Mouse (Mus musculus) limb, embryonic 14.5 days (tissue): ENCODE measurements around the gene Slc25a28. TPM values are rescaled to one million over a fixed set of nuclear protein-coding genes. Genes with fewer than 3 reads are reported as not detected.

Experiments
- ATAC-seq: fragments of 200-750 bp; cut with Nextera tagmentation; 2 replicates; pipeline ENCODE4 v1.8.0; 2017; ENCODE audit warnings: low read depth, moderate number of reproducible peaks, moderate TSS enrichment; ENCODE audit not compliant: low FRiP score
- DNase-seq: peaks from one replicate; pipeline ENCODE4 v3.0.0-alpha.2; 2015; ENCODE audit warnings: low spot score
- H3K27ac ChIP-seq: fragments of 300-500 bp; sonication (generic); replicated peaks from 2 replicates; pipeline ENCODE4 v1.5.1; 2014; ENCODE audit warnings: low read depth, mild to moderate bottlenecking, low read length, moderate library complexity, mixed read lengths
- H3K27me3 ChIP-seq: fragments of 300-500 bp; sonication (generic); 2 replicates; pipeline ENCODE4 v1.6.1; 2014; ENCODE audit warnings: low read length, mixed read lengths; ENCODE audit not compliant: control insufficient read depth, insufficient read depth
- H3K36me3 ChIP-seq: fragments of 300-500 bp; sonication (generic); 2 replicates; pipeline ENCODE4 v1.6.1; 2014; ENCODE audit warnings: mild to moderate bottlenecking, low read length, moderate library complexity, mixed read lengths; ENCODE audit not compliant: control insufficient read depth, insufficient read depth
- H3K4me1 ChIP-seq: fragments of 300-500 bp; sonication (generic); 2 replicates; pipeline ENCODE4 v1.6.1; 2014; ENCODE audit warnings: antibody characterized with exemption, low read length, mixed read lengths; ENCODE audit not compliant: control insufficient read depth, insufficient read depth
- H3K4me2 ChIP-seq: fragments of 300-500 bp; sonication (generic); replicated peaks from 2 replicates; pipeline ENCODE4 v1.6.1; 2014; ENCODE audit warnings: low read depth, mild to moderate bottlenecking, low read length, moderate library complexity; ENCODE audit not compliant: severe bottlenecking
- H3K4me3 ChIP-seq: fragments of 300-500 bp; sonication (generic); replicated peaks from 2 replicates; pipeline ENCODE4 v1.5.1; 2014; ENCODE audit warnings: low read length
- H3K9ac ChIP-seq: fragments of 300-500 bp; sonication (generic); 2 replicates; pipeline ENCODE4 v1.6.1; 2014; ENCODE audit warnings: mild to moderate bottlenecking, low read depth, low read length, moderate library complexity; ENCODE audit not compliant: severe bottlenecking
- H3K9me3 ChIP-seq: fragments of 300-500 bp; sonication (generic); 2 replicates; pipeline ENCODE4 v1.6.1; 2016; ENCODE audit warnings: low read length; ENCODE audit not compliant: control insufficient read depth
- POLR2A ChIP-seq: fragments of 200-500 bp; IDR thresholded peaks from 2 replicates; pipeline ENCODE4 v1.8.0; 2012; ENCODE audit warnings: inconsistent platforms, mild to moderate bottlenecking, moderate library complexity, borderline replicate concordance; ENCODE audit not compliant: insufficient read depth, insufficient read length; ENCODE audit errors: extremely low read depth
- WGBS: fragments of 180-500 bp; shearing (Covaris S2); extraction: QIAGEN DNeasy Blood & Tissue Kit; methylation state at CpG from one replicate; pipeline ENCODE4 v1.1.7; 2014; 5-methylcytosine and 5-hydroxymethylcytosine counted together
- polyA plus RNA-seq, 2 experiments: library from polyadenylated mRNA; depleted of rRNA in 1 of 2; stranded (reverse) in 1 of 2; unstranded in 1 of 2; fragments of >200 nt; fragmentation: Nextera tagmentation in 1 of 2; extraction: Ambion mirVana in 1 of 2; gene quantifications; 2 replicates each; pipeline versions ENCODE4 v1.2.1 to v1.2.3; 2012 to 2014

Gene Slc25a28
- polyA plus RNA-seq, 2 experiments = 14.2 to 70.0 TPM

GRCm38 (mm10) chr19:43704211-43704610 lies 29.5 kb upstream of the Slc25a28 start:
- no peak for DNase-seq
- Histone ChIP-seq H3K4me1 (no peaks in the 10 kb centered on the region), H3K4me3 (no peak overlapping the region), H3K9me3 (no peaks in the 10 kb centered on the region), H3K9ac (no peak overlapping the region), H3K27ac (no peak overlapping the region), H3K27me3 (no peaks in the 10 kb centered on the region), H3K4me2 (no peak overlapping the region), H3K36me3 (peaks cover 56% of the 10 kb centered on the region)
- TF ChIP-seq POLR2A = no peak
- WGBS = 88% methylated on average over 11 of the region's 11 CpGs
- no peak for ATAC-seq

- WGBS = 83% methylated on average over 6 of the region's 6 CpGs
- no peaks in the 10 kb centered on the region for H3K27me3 ChIP-seq
- H3K9me3 ChIP-seq = no peaks in the 10 kb centered on the region
- DNase-seq (no peak), ATAC-seq (no peak)
- no peak overlapping the region for H3K9ac ChIP-seq
- H3K36me3 ChIP-seq = peaks cover 26% of the 10 kb centered on the region
- H3K4me1 ChIP-seq = no peaks in the 10 kb centered on the region
- H3K27ac ChIP-seq = no peak overlapping the region
- no peak overlapping the region for H3K4me2 ChIP-seq
- no peak overlapping the region for H3K4me3 ChIP-seq
- TF ChIP-seq POLR2A = no peak
Observed at GRCm38 (mm10) chr19:43699763-43700155, 25.1 kb upstream of the Slc25a28 start.

- Histone ChIP-seq H3K4me2 (no peak overlapping the region), H3K4me3 (no peak overlapping the region), H3K9me3 (no peaks in the 10 kb centered on the region), H3K9ac (no peak overlapping the region), H3K27me3 (no peaks in the 10 kb centered on the region), H3K36me3 (peaks cover 21% of the 10 kb centered on the region), H3K4me1 (no peaks in the 10 kb centered on the region), H3K27ac (no peak overlapping the region)
- 72% methylated on average over 10 of the region's 11 CpGs for WGBS
- ATAC-seq (no peak), DNase-seq (no peak)
- no peak for TF ChIP-seq POLR2A
Observed at GRCm38 (mm10) chr19:43699021-43699762, 24.5 kb upstream of the Slc25a28 start.

- no peak overlapping the region for H3K4me3 ChIP-seq
- DNase-seq (no peak), ATAC-seq (no peak)
- no peaks in the 10 kb centered on the region for H3K4me1 ChIP-seq
- 87% methylated on average over 5 of the region's 5 CpGs for WGBS
- H3K27me3 ChIP-seq = no peaks in the 10 kb centered on the region
- H3K9ac ChIP-seq = no peak overlapping the region
- no peak overlapping the region for H3K27ac ChIP-seq
- no peak for TF ChIP-seq POLR2A
- H3K9me3 ChIP-seq = no peaks in the 10 kb centered on the region
- H3K4me2 ChIP-seq = no peak overlapping the region
- H3K36me3 ChIP-seq = peaks cover 17% of the 10 kb centered on the region
Observed at GRCm38 (mm10) chr19:43697666-43698370, 23.1 kb upstream of the Slc25a28 start.

- ATAC-seq (no peak; the same call in 1 of the 2 replicates), DNase-seq (no peak)
- TF ChIP-seq POLR2A = no peak
- Histone ChIP-seq H3K4me1 (peaks cover 5% of the 10 kb centered on the region; the same call in 1 of the 2 replicates), H3K9ac (no peak overlapping the region), H3K4me2 (no peak overlapping the region), H3K36me3 (peaks cover 15% of the 10 kb centered on the region), H3K9me3 (no peaks in the 10 kb centered on the region), H3K4me3 (no peak overlapping the region), H3K27ac (no peak overlapping the region), H3K27me3 (no peaks in the 10 kb centered on the region)
- 70% methylated on average over 10 of the region's 10 CpGs for WGBS
Observed at GRCm38 (mm10) chr19:43695514-43695964, 20.9 kb upstream of the Slc25a28 start.
